Mouse (Mus musculus): ENCODE measurements around the gene 4930432M17Rik. TPM values are rescaled to one million over a fixed set of nuclear protein-coding genes. Genes with fewer than 3 reads are reported as not detected.

4930432M17Rik gene
- total and polyA plus RNA-seq, 2 experiments from 2014 or later: not detected

DNA sequence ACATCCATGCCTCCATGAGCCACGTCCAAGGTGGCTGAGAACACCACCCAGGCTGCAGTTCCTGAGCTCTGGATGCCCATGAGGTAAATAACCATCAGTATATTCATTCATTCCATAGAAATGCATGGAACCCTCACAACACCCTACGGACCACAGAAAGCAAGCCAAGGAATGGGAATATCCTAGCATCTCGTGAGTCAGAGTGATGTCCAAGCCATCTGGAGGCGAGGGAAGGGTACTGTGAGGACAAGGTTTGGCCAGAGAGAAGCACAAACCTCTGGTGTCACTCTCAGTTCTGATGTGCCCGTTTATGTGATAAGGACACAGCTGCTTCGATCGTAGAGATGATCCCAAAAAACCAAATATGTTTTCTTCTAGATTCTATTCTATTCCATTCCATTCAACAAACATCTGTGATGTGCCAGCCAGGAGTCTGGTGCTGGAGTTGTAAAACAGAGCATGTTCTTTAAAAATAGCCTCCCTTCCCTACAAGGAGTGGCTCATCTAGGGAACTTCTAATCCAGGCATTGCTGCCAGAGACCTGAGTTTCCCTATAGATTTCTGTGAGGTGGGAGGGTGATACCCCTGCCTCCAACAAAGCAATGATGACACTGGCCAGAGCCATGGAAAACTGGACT lies 40.5 kb downstream of the 4930432M17Rik start:
- Histone ChIP-seq H3K9me3 (replicated peaks; ENCODE audit: control insufficient read depth, low read length) (no peaks in the 10 kb centered on the region), H3K9ac (replicated peaks; ENCODE audit: low read depth, low read length) (no peak overlapping the region), H3K4me3 (ENCODE audit: low read depth, low read length) (no peak overlapping the region), H3K4me2 (ENCODE audit: low read depth, low read length) (no peak overlapping the region), H3K27ac (ENCODE audit: low read depth) (no peak overlapping the region), H3K27me3 (ENCODE audit: control insufficient read depth, insufficient read depth, low read length) (no peaks in the 10 kb centered on the region), H3K4me1 (ENCODE audit: control insufficient read depth, insufficient read depth) (peaks cover 35% of the 10 kb centered on the region), H3K36me3 (replicated peaks; ENCODE audit: control insufficient read depth, insufficient read depth, low read length) (no peaks in the 10 kb centered on the region)
- ATAC-seq (ENCODE audit: insufficient read depth, low read depth) (no peak), DNase-seq (ENCODE audit: low spot score) (no peak)
- TF ChIP-seq EP300 (IDR thresholded peaks at IDR 0.05; ENCODE audit: low read depth) (no peak), CTCF (IDR thresholded peaks at IDR 0.05; ENCODE audit: low read depth) (no peak)
- WGBS: 76% methylated on average over 7 of the region's 7 CpGs

DNA sequence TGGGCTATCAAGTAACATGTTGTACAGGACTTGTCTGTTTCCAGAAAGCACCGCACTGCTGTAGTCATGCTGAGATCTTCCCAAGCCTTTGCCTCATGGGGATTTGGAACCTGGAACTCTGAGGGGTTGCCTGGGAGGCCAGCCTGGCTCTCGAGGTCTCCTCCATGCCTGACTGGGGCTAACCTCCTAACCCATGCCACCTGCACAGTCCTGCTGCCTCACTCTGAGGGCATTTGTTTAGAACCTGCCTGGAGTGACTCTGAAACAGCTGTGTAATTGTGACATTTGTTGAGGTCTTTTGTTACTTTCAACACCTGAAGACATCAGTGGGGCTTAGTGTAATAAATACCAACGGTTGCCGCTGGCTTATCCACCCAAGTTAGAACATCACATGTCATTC lies 41.7 kb downstream of the 4930432M17Rik start:
- H3K9me3 ChIP-seq (replicated peaks; ENCODE audit: control insufficient read depth, low read length): no peaks in the 10 kb centered on the region
- H3K27me3 ChIP-seq (ENCODE audit: control insufficient read depth, insufficient read depth, low read length): no peaks in the 10 kb centered on the region
- H3K4me2 ChIP-seq (ENCODE audit: low read depth, low read length): no peak overlapping the region
- no peak overlapping the region for H3K4me3 ChIP-seq (ENCODE audit: low read depth, low read length)
- DNase-seq (ENCODE audit: low spot score): no peak
- H3K36me3 ChIP-seq (replicated peaks; ENCODE audit: control insufficient read depth, insufficient read depth, low read length): no peaks in the 10 kb centered on the region
- H3K9ac ChIP-seq (replicated peaks; ENCODE audit: low read depth, low read length): no peak overlapping the region
- 68% methylated on average over 4 of the region's 4 CpGs for WGBS
- H3K27ac ChIP-seq (ENCODE audit: low read depth): no peak overlapping the region
- TF ChIP-seq CTCF (IDR thresholded peaks at IDR 0.05; ENCODE audit: low read depth) (no peak), EP300 (IDR thresholded peaks at IDR 0.05; ENCODE audit: low read depth) (no peak)
- no peak for ATAC-seq (ENCODE audit: insufficient read depth, low read depth)
- H3K4me1 ChIP-seq (ENCODE audit: control insufficient read depth, insufficient read depth): peaks cover 24% of the 10 kb centered on the region

- TF ChIP-seq CTCF (IDR thresholded peaks at IDR 0.05; ENCODE audit: low read depth) (no peak), EP300 (IDR thresholded peaks at IDR 0.05; ENCODE audit: low read depth) (no peak)
- Histone ChIP-seq H3K9me3 (replicated peaks; ENCODE audit: control insufficient read depth, low read length) (no peaks in the 10 kb centered on the region), H3K36me3 (replicated peaks; ENCODE audit: control insufficient read depth, insufficient read depth, low read length) (no peaks in the 10 kb centered on the region), H3K9ac (replicated peaks; ENCODE audit: low read depth, low read length) (no peak overlapping the region), H3K4me2 (ENCODE audit: low read depth, low read length) (peak overlapping the region; percentile 38), H3K4me1 (ENCODE audit: control insufficient read depth, insufficient read depth) (peaks cover 24% of the 10 kb centered on the region), H3K27me3 (ENCODE audit: control insufficient read depth, insufficient read depth, low read length) (no peaks in the 10 kb centered on the region), H3K4me3 (ENCODE audit: low read depth, low read length) (no peak overlapping the region), H3K27ac (ENCODE audit: low read depth) (peak overlapping the region; percentile 50)
- 17% methylated on average over 17 of the region's 17 CpGs for WGBS
- DNase-seq (ENCODE audit: low spot score): peak; percentile 26
- peak; percentile 27 for ATAC-seq (ENCODE audit: insufficient read depth, low read depth)
These were observed 42.7 kb downstream of the 4930432M17Rik start for GRCm38 (mm10) chr3:121713151-121713701.

DNA sequence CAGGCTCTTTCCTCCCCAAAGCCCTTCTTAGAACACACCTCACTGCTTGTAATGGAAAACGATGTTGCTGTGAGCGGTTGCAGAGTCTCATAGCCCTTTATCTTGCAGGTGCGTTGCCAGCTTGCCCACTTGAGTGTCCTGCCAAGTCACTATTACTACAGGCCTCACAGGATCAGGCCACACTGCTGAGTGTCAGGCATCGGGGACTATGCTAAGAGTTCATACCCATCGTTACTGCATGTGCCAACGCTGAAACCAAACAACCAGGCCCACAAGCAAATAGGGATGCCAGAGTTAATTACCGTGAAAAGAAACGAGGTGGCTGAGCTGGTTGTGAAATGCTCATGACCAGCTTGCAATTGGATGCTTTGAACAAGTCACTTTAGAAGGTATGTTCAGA lies 43.3 kb downstream of the 4930432M17Rik start:
- no peak overlapping the region for H3K9ac ChIP-seq (replicated peaks; ENCODE audit: low read depth, low read length)
- peak; percentile 74 for ATAC-seq (ENCODE audit: insufficient read depth, low read depth)
- no peaks in the 10 kb centered on the region for H3K9me3 ChIP-seq (replicated peaks; ENCODE audit: control insufficient read depth, low read length)
- H3K36me3 ChIP-seq (replicated peaks; ENCODE audit: control insufficient read depth, insufficient read depth, low read length): no peaks in the 10 kb centered on the region
- peak overlapping the region; percentile 50 for H3K27ac ChIP-seq (ENCODE audit: low read depth)
- peaks cover 24% of the 10 kb centered on the region for H3K4me1 ChIP-seq (ENCODE audit: control insufficient read depth, insufficient read depth)
- no peaks in the 10 kb centered on the region for H3K27me3 ChIP-seq (ENCODE audit: control insufficient read depth, insufficient read depth, low read length)
- no peak for TF ChIP-seq CTCF (IDR thresholded peaks at IDR 0.05; ENCODE audit: low read depth)
- no peak for TF ChIP-seq EP300 (IDR thresholded peaks at IDR 0.05; ENCODE audit: low read depth)
- H3K4me3 ChIP-seq (ENCODE audit: low read depth, low read length): no peak overlapping the region
- peak overlapping the region; percentile 38 for H3K4me2 ChIP-seq (ENCODE audit: low read depth, low read length)
- peak; percentile 29 for DNase-seq (ENCODE audit: low spot score)
- WGBS: 40% methylated on average over 8 of the region's 8 CpGs

- Histone ChIP-seq H3K4me1 (ENCODE audit: control insufficient read depth, insufficient read depth) (peaks cover 24% of the 10 kb centered on the region), H3K36me3 (replicated peaks; ENCODE audit: control insufficient read depth, insufficient read depth, low read length) (no peaks in the 10 kb centered on the region), H3K27me3 (ENCODE audit: control insufficient read depth, insufficient read depth, low read length) (no peaks in the 10 kb centered on the region), H3K27ac (ENCODE audit: low read depth) (no peak overlapping the region), H3K4me2 (ENCODE audit: low read depth, low read length) (no peak overlapping the region), H3K9me3 (replicated peaks; ENCODE audit: control insufficient read depth, low read length) (no peaks in the 10 kb centered on the region), H3K9ac (replicated peaks; ENCODE audit: low read depth, low read length) (no peak overlapping the region), H3K4me3 (ENCODE audit: low read depth, low read length) (no peak overlapping the region)
- WGBS: 79% methylated on average over 2 of the region's 2 CpGs
- no peak for TF ChIP-seq CTCF (IDR thresholded peaks at IDR 0.05; ENCODE audit: low read depth)
- TF ChIP-seq EP300 (IDR thresholded peaks at IDR 0.05; ENCODE audit: low read depth): no peak
- ATAC-seq (ENCODE audit: insufficient read depth, low read depth) (no peak), DNase-seq (ENCODE audit: low spot score) (no peak)
These were observed 43.9 kb downstream of the 4930432M17Rik start for GRCm38 (mm10) chr3:121714461-121714860.

GRCm38 (mm10) chr3:121715336-121715735 lies 44.8 kb downstream of the 4930432M17Rik start:
- Histone ChIP-seq H3K9ac (replicated peaks; ENCODE audit: low read depth, low read length) (no peak overlapping the region), H3K27me3 (ENCODE audit: control insufficient read depth, insufficient read depth, low read length) (no peaks in the 10 kb centered on the region), H3K36me3 (replicated peaks; ENCODE audit: control insufficient read depth, insufficient read depth, low read length) (no peaks in the 10 kb centered on the region), H3K4me2 (ENCODE audit: low read depth, low read length) (no peak overlapping the region), H3K9me3 (replicated peaks; ENCODE audit: control insufficient read depth, low read length) (no peaks in the 10 kb centered on the region), H3K27ac (ENCODE audit: low read depth) (no peak overlapping the region), H3K4me1 (ENCODE audit: control insufficient read depth, insufficient read depth) (peaks cover 24% of the 10 kb centered on the region), H3K4me3 (ENCODE audit: low read depth, low read length) (no peak overlapping the region)
- DNase-seq (ENCODE audit: low spot score) (no peak), ATAC-seq (ENCODE audit: insufficient read depth, low read depth) (no peak)
- TF ChIP-seq EP300 (IDR thresholded peaks at IDR 0.05; ENCODE audit: low read depth) (no peak), CTCF (IDR thresholded peaks at IDR 0.05; ENCODE audit: low read depth) (no peak)
